Mouse (Mus musculus) erythroblast, embryonic 14.5 days (primary cell): ENCODE measurements around the gene Frmd4b.

Experiments used
- GATA1 ChIP-seq: IDR thresholded peaks from 2 replicates; pipeline ENCODE4 v1.6.1; 2012; ENCODE audit warnings: low read length, inconsistent platforms, mixed read lengths
- TAL1 ChIP-seq: IDR thresholded peaks from 3 replicates; pipeline ENCODE4 v1.6.1; 2012; ENCODE audit warnings: low read length, inconsistent platforms, mixed read lengths

DNA sequence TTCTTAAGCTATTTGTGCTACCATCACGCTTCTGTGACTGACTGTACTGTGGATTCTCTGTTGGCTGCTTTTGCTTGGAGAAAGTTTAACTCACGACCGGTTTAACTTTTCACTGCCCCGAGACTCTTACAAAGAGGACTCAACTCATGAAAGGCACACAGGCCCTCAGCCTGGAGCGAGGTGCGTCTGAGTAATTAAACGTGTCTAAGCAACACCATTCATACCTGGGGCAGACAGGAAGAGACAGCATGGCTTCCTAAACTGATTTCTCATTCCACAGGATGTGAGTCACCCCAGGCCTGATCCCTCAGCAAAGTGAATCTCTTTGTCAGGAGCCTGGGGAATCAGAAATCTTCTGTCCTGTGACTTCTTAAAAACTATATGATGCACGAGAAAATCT is 106.6 kb downstream of the Frmd4b start:
- TF ChIP-seq GATA1: no peak
- no peak for TF ChIP-seq TAL1
